Mouse (Mus musculus): Measurements from ENCODE around the gene Dapk3. TPM values are rescaled to one million over a fixed set of nuclear protein-coding genes. Genes with fewer than 3 reads are reported as not detected.
"Not testable (repeated sequence)": the region's sequence is repeated elsewhere in the genome, so short reads cannot be mapped to it uniquely, and the experiment has no call there.

Dapk3 gene
- polyA plus RNA-seq, 1 experiment from 2014 or later: 67.3 TPM

DNA sequence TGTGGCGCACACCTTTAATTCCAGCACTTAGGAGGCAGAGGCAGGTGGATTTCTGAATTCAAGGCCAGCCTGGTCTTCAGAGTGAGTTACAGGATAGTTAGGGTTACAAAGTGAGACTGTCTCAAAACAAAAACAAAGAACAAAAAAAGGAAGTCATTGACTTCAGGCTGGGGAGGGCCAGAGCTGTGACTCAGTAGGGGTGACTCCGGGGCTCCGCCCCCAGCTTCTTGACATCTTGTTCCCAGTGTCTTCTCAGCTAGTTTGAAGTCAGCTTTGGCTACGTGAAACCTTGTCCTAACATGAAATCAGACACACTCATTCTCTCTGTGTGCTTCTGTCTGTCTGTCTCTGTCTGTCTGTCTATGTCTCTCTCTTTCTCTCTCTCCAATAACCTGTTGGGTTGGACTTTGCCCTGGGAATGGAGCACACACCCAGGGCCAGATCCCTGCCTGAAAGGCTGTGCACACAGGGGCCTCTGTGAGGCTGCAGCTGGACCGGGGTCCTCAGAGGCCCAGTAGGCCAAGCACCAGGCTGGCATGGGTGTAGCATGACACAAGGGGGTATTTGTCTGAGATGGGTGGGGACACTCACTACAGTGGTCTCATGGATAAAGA, 38.7 kb downstream of the Dapk3 start:
- no peak overlapping the region for H3K9ac ChIP-seq
- no peaks in the 10 kb centered on the region for H3K27me3 ChIP-seq (replicated peaks)
- no peaks in the 10 kb centered on the region for H3K9me3 ChIP-seq
- peaks cover 42% of the 10 kb centered on the region for H3K36me3 ChIP-seq (replicated peaks)
- no peak overlapping the region for H3K4me3 ChIP-seq
- H3K4me2 ChIP-seq: no peak overlapping the region
- ATAC-seq (replicated peaks): no peak
- H3K27ac ChIP-seq: no peak overlapping the region
- WGBS: 86% methylated on average over 5 of the region's 5 CpGs
- 0 out of 2 replicates have a peak, but pooled peaks cover under 1% of the 10 kb centered on the region for H3K4me1 ChIP-seq

DNA sequence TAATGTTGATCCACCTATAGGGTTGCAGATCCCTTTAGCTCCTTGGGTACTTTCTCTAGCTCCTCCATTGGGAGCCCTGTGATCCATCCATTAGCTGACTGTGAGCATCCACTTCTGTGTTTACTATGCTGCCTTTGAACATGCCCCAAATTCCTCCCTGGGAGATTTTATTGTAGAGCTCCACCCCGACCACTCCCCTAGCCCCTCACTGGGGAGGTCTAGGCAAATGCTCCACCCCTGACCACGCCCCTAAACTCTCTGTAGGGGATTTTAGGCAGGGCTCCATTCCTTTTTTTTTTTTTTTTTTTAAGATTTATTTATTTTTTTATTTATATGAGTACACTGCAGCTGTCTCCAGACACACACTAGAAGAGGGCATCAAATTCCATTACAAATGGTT, 40.9 kb downstream of the Dapk3 start:
- not testable (repeated sequence) for H3K27ac ChIP-seq; H3K4me3 ChIP-seq; ATAC-seq (replicated peaks); H3K4me2 ChIP-seq; H3K27me3 ChIP-seq (replicated peaks); H3K9ac ChIP-seq; H3K9me3 ChIP-seq
- Histone ChIP-seq H3K36me3 (replicated peaks) (peaks cover 30% of the 10 kb centered on the region), H3K4me1 (peaks cover 18% of the 10 kb centered on the region)
- WGBS: 68% methylated on average over 2 of the region's 2 CpGs

DNA sequence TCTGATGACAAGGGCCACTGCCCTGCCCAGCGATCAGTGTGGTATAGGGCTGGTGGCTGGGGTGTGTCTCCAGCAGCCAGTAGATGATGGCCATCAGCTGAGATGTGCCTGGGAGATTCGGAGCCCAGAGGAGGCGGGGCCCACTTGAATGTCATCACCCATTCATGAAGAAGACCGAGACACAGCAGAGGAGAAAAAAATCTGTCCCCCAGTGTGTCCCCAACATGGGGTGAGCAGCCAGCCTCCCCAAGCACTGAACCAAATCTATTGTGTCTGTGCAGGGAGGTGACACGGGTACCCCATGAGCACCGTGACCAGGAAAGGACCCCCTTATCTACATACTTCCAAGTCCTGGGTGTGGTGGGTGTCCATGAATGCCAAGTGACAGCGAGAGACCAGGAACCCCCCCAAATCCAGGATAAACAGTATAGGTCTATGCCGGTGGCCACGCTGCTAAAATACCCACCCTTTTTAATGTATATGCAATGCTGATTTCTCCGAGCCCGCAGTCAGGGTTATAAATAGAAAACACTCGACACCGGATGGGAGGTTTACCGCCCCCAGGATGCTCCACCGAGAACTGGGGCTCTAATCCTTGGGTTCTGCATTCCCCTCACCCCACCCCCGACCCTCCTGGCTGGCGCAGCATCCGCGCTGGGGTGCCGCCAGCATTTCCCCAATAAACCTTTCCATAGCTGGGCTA, 47.1 kb downstream of the Dapk3 start:
- H3K4me3 ChIP-seq: peak overlapping the region; percentile 93
- peak overlapping the region; percentile 100 for H3K9ac ChIP-seq
- H3K27me3 ChIP-seq (replicated peaks): no peaks in the 10 kb centered on the region
- H3K4me2 ChIP-seq: peak overlapping the region; percentile 75
- no peaks in the 10 kb centered on the region for H3K9me3 ChIP-seq
- peak overlapping the region; percentile 96 for H3K27ac ChIP-seq
- H3K36me3 ChIP-seq (replicated peaks): no peaks in the 10 kb centered on the region; the same call in 1 of the 2 replicates
- H3K4me1 ChIP-seq: peaks cover 57% of the 10 kb centered on the region
- peak; percentile 24 for ATAC-seq (replicated peaks)
- 6% methylated on average over 20 of the region's 20 CpGs for WGBS

DNA sequence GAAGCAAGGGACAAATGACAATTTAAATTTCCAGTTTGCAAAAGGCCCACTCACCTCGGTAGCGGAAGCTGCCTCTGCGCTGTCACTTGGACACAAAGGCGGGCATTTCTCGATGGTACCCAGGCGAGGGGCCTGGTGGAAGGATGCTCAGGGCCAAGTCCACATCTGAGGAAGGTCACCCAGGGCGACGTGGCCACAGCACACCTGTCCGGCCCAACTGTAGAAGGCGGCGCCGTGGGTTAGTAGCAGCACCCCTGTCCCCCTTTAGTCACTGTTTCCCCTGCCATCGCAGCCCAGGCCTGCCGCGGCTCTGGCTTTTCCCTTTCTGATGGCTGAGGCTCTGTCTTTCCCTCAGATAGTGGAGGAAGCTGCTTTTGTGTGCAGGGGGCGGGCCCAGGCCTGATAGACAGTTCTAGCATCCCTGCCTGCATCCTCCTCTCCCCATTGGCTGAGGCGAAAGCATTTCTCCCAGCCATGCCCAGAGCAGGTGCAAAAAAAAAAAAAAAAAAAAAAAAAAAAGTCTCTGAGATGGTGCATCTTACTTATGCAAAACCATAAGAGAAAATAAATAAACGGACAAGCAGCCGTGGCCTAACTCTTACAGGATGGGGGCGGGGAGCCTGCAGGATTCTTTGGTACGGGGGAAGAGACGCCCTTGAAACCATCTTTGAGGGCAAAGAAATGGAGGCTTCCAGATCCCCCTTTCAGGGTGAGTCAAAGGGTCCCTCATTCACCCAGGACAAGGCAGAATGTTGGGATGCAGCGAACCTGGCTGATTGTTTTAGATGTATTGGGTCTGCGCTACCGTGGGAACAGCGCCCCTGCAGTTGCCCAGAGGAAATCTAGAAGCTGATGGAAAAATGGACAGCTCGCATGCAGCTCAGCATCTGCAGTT, 47.9 kb downstream of the Dapk3 start, which contains the start of gene Atcay:
Gene Atcay (minus strand): TSS at position 396 of the 895 bp plus-strand sequence.
- Histone ChIP-seq H3K4me1 (peaks cover 57% of the 10 kb centered on the region), H3K27me3 (replicated peaks) (no peaks in the 10 kb centered on the region), H3K9ac (peak within 1 kb of the TSS; percentile 100), H3K4me2 (peak within 1 kb of the TSS; percentile 75), H3K27ac (peak within 1 kb of the TSS; percentile 96), H3K36me3 (replicated peaks) (no peaks in the 10 kb centered on the region), H3K4me3 (peak within 1 kb of the TSS; percentile 93), H3K9me3 (no peaks in the 10 kb centered on the region)
- 3% methylated on average over 27 of the region's 27 CpGs for WGBS
- ATAC-seq (replicated peaks): peak; percentile 90

DNA sequence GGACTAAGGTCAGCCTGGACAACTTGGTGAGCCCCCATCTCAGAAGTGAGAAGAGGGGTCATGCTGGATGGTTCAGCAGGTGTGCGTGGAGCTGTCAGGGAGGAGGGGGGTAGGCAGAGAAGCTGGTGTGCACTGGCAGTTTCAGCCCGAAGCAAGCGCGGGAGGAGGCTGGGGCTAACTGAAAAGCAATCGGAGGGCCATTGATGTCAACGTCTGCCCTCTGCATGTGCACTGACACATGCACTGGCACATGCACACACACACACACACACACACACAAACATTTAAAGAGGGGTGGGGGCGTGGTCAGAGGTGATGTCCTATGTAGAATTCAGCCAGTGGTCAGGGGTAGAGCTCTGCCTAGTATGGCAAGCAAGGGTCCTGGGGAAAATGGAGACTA, 48.6 kb downstream of the Dapk3 start:
- peak overlapping the region; percentile 34; the same call in 1 of the 2 replicates for H3K9ac ChIP-seq
- H3K9me3 ChIP-seq: no peaks in the 10 kb centered on the region
- peak overlapping the region; percentile 75 for H3K4me2 ChIP-seq
- WGBS: 50% methylated on average over 7 of the region's 7 CpGs
- no peaks in the 10 kb centered on the region for H3K27me3 ChIP-seq (replicated peaks)
- peaks cover 57% of the 10 kb centered on the region for H3K4me1 ChIP-seq
- H3K4me3 ChIP-seq: peak overlapping the region; percentile 93
- peak overlapping the region; percentile 96 for H3K27ac ChIP-seq
- peak; percentile 3; the same call in 1 of the 2 replicates for ATAC-seq (replicated peaks)
- H3K36me3 ChIP-seq (replicated peaks): no peaks in the 10 kb centered on the region

DNA sequence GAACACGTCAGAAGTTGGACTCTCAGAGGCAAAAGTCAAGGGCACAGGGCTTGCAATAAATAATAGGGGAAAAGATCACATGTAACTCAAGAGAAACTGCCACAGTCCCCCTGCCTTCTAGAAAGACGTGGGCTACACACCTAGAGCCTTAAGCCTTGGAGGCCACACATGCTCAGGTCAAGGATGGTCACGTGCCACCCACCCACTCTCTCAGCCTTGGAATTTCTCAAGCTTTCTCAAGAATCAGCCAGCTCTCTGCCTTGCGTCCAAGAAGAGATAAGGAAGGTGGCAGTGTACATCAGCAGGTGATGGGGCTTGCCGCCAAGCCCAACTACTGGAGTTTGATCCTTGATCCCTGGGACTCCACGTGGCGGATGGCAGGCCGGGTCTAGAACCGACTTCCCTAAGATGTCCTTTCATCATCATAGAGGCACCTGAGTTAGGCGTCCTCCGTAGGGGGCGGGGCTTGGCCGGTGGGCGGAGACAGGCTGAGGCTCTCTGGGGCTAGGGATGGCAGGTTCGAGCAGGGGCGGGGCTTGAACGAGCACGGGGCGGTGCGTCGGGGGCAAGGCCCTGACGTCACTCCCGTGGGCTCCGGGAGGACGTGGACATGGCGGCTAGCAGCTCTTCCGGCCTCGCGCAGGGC, 49.9 kb downstream of the Dapk3 start, which contains the start of gene Zfr2:
Gene Zfr2 (plus strand): TSS at position 576 of the 646 bp plus-strand sequence.
- Histone ChIP-seq H3K36me3 (replicated peaks) (no peaks in the 10 kb centered on the region), H3K9me3 (no peaks in the 10 kb centered on the region), H3K9ac (peak within 1 kb of the TSS; percentile 69), H3K4me1 (peaks cover 50% of the 10 kb centered on the region), H3K27ac (peak within 1 kb of the TSS; percentile 63), H3K4me2 (peak within 1 kb of the TSS; percentile 62), H3K4me3 (peak within 1 kb of the TSS; percentile 63), H3K27me3 (replicated peaks) (no peaks in the 10 kb centered on the region)
- 8% methylated on average over 29 of the region's 29 CpGs for WGBS
- ATAC-seq (replicated peaks): peak; percentile 57

DNA sequence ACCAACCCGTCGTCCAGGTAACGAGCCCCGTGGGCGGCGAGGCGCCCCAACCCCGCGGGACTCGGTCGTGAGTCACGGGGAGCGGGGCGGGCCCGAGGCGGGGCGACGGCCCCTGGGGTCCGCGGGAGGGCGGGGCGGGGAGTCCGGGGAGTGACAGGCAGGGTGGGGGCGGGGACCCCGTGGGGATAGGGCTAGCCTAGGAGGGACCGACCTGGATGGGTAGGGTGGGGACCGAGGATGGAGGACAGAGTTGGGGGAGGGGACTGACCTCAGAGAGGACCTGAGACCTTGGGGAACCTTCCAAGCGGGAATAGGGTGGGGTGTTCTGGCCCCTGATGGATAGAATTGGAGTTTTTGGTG, 50.4 kb downstream of the Dapk3 start:
- peak; percentile 43 for ATAC-seq (replicated peaks)
- peaks cover 3% of the 10 kb centered on the region; the same call in 1 of the 2 replicates for H3K27me3 ChIP-seq (replicated peaks)
- no peaks in the 10 kb centered on the region for H3K9me3 ChIP-seq
- peak overlapping the region; percentile 63 for H3K4me3 ChIP-seq
- peak overlapping the region; percentile 63 for H3K27ac ChIP-seq
- 0% methylated on average over 24 of the region's 28 CpGs for WGBS
- peaks cover 45% of the 10 kb centered on the region for H3K4me1 ChIP-seq
- no peaks in the 10 kb centered on the region for H3K36me3 ChIP-seq (replicated peaks)
- peak overlapping the region; percentile 69 for H3K9ac ChIP-seq
- H3K4me2 ChIP-seq: peak overlapping the region; percentile 62

DNA sequence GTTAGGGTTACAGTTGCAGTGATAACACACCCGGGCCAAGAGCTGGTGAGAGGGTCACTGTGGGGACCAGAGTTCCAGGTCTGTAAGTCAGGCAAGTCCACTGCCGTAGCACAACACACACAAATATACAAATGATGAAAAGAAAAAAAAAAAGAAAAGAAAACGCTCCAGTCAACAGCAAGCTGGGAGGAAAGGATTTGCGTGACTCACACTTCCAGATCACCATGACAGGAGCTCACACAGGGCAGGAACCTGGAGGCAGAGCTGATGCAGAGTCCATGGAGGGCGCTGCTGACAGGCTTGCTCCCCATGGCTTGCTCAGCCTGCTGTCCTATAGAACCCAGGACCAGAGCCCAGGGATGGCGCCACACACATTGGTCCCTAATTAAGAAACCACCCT, 51.4 kb downstream of the Dapk3 start:
- H3K27me3 ChIP-seq (replicated peaks): peaks cover 8% of the 10 kb centered on the region
- WGBS: 78% methylated on average over 6 of the region's 6 CpGs
- peak overlapping the region; percentile 63; the same call in 1 of the 2 replicates for H3K4me3 ChIP-seq
- H3K9me3 ChIP-seq: no peaks in the 10 kb centered on the region
- H3K27ac ChIP-seq: no peak overlapping the region
- no peaks in the 10 kb centered on the region for H3K36me3 ChIP-seq (replicated peaks)
- peaks cover 35% of the 10 kb centered on the region for H3K4me1 ChIP-seq
- H3K4me2 ChIP-seq: peak overlapping the region; percentile 62; the same call in 1 of the 2 replicates
- 0 out of 2 replicates have a peak overlapping the region, but pooled peaks have one; percentile 69 for H3K9ac ChIP-seq
- no peak for ATAC-seq (replicated peaks)

DNA sequence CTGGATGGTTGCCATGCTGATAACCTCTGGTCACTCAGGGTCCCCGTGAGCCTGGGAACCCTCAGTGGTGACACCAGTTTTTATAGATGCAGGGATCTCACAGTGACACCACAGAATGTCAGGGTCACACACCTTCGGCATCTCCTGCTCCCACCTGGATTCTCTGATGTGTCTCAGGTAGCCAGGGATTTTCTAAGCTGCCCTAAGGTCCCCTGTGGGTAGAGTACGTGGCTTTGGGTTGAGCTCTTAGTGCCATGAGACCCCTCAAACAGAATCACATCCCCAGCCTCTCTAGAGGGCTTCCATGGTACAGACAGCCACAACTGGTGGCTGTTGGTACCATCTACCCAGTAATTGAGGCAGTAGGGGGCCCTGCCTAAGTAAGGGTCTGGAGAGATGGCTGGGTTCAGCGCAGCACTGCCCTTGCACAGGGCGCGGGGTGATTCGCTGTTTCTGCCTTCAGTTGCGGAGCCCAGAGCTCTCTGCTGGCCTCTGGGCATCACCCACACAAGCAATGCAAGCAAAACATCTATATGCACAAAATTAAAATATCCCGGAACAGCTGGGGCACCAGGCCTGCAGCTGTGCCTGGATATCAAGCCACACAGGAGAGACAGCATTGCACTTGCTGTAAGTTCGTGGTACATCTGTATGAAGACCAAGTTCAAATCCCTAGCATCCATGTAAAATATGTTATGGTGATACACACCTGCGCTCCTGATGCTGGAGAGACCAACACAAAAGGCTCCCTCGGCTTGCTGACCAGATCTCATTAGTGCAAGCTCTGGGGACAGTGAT, 53.9 kb downstream of the Dapk3 start:
- H3K27me3 ChIP-seq (replicated peaks): peaks cover 26% of the 10 kb centered on the region
- H3K4me1 ChIP-seq: peaks cover 24% of the 10 kb centered on the region
- H3K36me3 ChIP-seq (replicated peaks): no peaks in the 10 kb centered on the region
- WGBS: 79% methylated on average over 12 of the region's 12 CpGs
- H3K9ac ChIP-seq: no peak overlapping the region
- no peak overlapping the region for H3K4me2 ChIP-seq
- H3K9me3 ChIP-seq: no peaks in the 10 kb centered on the region
- no peak overlapping the region for H3K27ac ChIP-seq
- H3K4me3 ChIP-seq: no peak overlapping the region
- no peak for ATAC-seq (replicated peaks)

DNA sequence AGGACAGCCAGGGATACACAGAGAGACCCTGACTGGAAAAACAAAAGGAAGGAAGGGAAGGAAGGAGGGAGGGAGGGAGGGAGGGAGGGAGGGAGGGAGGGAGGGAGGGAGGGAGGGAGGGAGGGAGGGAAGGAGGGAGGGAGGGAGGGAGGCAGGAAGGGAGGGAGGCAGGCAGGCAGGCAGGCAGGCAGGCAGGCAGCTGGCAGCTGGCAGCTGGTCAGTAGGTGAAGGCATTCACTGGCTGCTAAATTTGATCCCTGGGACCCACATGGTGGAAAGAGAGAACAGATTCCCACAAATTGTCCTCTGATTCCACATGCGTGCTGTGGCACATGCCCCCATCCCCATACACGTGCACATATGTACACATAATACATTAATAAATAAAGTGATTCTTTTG, 55.8 kb downstream of the Dapk3 start:
- no peak overlapping the region for H3K4me3 ChIP-seq
- no peaks in the 10 kb centered on the region for H3K36me3 ChIP-seq (replicated peaks)
- ATAC-seq (replicated peaks): no peak
- no peak overlapping the region for H3K9ac ChIP-seq
- H3K4me1 ChIP-seq: peaks cover 7% of the 10 kb centered on the region
- H3K27me3 ChIP-seq (replicated peaks): peaks cover 26% of the 10 kb centered on the region
- H3K9me3 ChIP-seq: no peaks in the 10 kb centered on the region
- 78% methylated on average over 2 of the region's 2 CpGs for WGBS
- H3K27ac ChIP-seq: no peak overlapping the region
- H3K4me2 ChIP-seq: no peak overlapping the region

DNA sequence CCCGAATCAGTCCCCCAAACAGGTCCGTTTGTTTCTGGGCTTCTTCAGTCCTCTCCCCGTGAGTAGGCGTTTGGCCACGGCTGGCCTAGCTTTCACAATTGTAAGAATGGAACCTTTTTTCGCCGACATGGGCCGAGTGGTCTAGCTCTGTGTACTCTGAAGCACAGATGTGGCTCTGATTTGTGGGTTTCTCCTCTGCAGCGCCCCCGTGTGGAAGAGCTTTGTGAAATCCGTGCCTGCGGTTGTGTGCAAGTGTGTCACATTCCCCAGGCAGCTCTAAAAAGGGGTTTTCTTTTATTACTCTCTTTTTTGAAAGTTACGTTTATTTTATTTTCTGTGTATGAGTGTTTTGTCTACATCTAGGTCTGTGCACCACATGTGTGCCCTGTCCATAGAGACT, 58.1 kb downstream of the Dapk3 start:
- Histone ChIP-seq H3K36me3 (replicated peaks) (no peaks in the 10 kb centered on the region), H3K4me3 (no peak overlapping the region), H3K9me3 (no peaks in the 10 kb centered on the region), H3K9ac (no peak overlapping the region), H3K27me3 (replicated peaks) (peaks cover 26% of the 10 kb centered on the region), H3K27ac (no peak overlapping the region), H3K4me2 (no peak overlapping the region), H3K4me1 (0 out of 2 replicates have a peak, but pooled peaks cover 3% of the 10 kb centered on the region)
- 19% methylated on average over 13 of the region's 13 CpGs for WGBS
- ATAC-seq (replicated peaks): no peak

Data from midbrain, embryonic 15.5 days (tissue).